Mouse (Mus musculus) stomach, adult 2 months (tissue): ENCODE data around the gene Gm10490. TPM values are rescaled to one million over a fixed set of nuclear protein-coding genes. Genes with fewer than 3 reads are reported as not detected.

Experiments
- polyA plus RNA-seq: library from polyadenylated mRNA; depleted of rRNA; stranded (reverse); fragments of >200 nt; gene quantifications from 2 replicates; pipeline ENCODE4 v1.2.3, GENCODE M21; 2012; rRNA removed

Gm10490 gene
- not detected in 2 replicates for polyA plus RNA-seq

GRCm38 (mm10) chrX:7909242-7909641 lies at the start of gene Gm10490:
Gene Gm10490 (plus strand): TSS chrX:7909542.

GRCm38 (mm10) chrX:7878007-7878419 lies 31.3 kb upstream of the Gm10490 start, which contains the start of gene Pim2:
Gene Pim2 (plus strand): TSS chrX:7878262.

GRCm38 (mm10) chrX:7883841-7884567 lies 25.3 kb upstream of the Gm10490 start, which contains the start of gene Slc35a2:
Gene Slc35a2 (plus strand): TSS chrX:7884028.

GRCm38 (mm10) chrX:7898880-7899874 lies 10.2 kb upstream of the Gm10490 start, which contains the start of the genes Pqbp1 and Timm17b:
Gene Pqbp1 (minus strand): TSS chrX:7899269.
Gene Timm17b (plus strand): TSS chrX:7899357.

GRCm38 (mm10) chrX:7907735-7908134 lies 1.6 kb upstream of the Gm10490 start, which contains the start of gene Gm10491:
Gene Gm10491 (minus strand): TSS chrX:7907835.

GRCm38 (mm10) chrX:7919601-7920383 lies 10.4 kb downstream of the Gm10490 start, which contains the start of gene Pcsk1n:
Gene Pcsk1n (plus strand): TSS chrX:7919822.

GRCm38 (mm10) chrX:7928270-7928790 lies 19.0 kb downstream of the Gm10490 start, which contains the start of gene Eras:
Gene Eras (minus strand): TSS chrX:7928607.

GRCm38 (mm10) chrX:7947108-7947899 lies 38.0 kb downstream of the Gm10490 start, which contains the start of gene Hdac6:
Gene Hdac6 (minus strand): TSS chrX:7947889.

Other genes with a start within 250 kb of the Gm10490 start
- gene Plp2, start 238.2 kb upstream of the Gm10490 start, polyA plus RNA-seq: 137 and 146 TPM in 2 replicates
- 6.1 and 6.6 TPM in 2 replicates for gene Magix, start 228.3 kb upstream of the Gm10490 start, polyA plus RNA-seq
- 0.92 and 1.5 TPM in 2 replicates for gene Gpkow, start 212.4 kb upstream of the Gm10490 start, polyA plus RNA-seq
- 18.3 and 20.3 TPM in 2 replicates for gene Wdr45, start 195.2 kb upstream of the Gm10490 start, polyA plus RNA-seq
- gene Gm45208, start 187.3 kb upstream of the Gm10490 start, polyA plus RNA-seq: 0.22 TPM in 1 of 2 replicates, not detected in the other
- 30.1 and 36.8 TPM in 2 replicates for gene Praf2, start 181.1 kb upstream of the Gm10490 start, polyA plus RNA-seq
- 20.8 and 24.6 TPM in 2 replicates for gene Ccdc120, start 158.6 kb upstream of the Gm10490 start, polyA plus RNA-seq
- gene Tfe3, start 147.0 kb upstream of the Gm10490 start, polyA plus RNA-seq: 13.1 and 13.4 TPM in 2 replicates
- gene Gripap1, start 119.8 kb upstream of the Gm10490 start, polyA plus RNA-seq: 6.6 and 7.6 TPM in 2 replicates
- gene Kcnd1, start 87.3 kb upstream of the Gm10490 start, polyA plus RNA-seq: 0.38 and 0.56 TPM in 2 replicates
- gene Otud5, start 68.2 kb upstream of the Gm10490 start, polyA plus RNA-seq: 21.1 and 23.3 TPM in 2 replicates
- gene Pim2, start 31.3 kb upstream of the Gm10490 start, polyA plus RNA-seq: 7.4 and 8.8 TPM in 2 replicates
- gene Slc35a2, start 25.5 kb upstream of the Gm10490 start, polyA plus RNA-seq: 74.9 and 99.5 TPM in 2 replicates
- gene Pqbp1, start 10.3 kb upstream of the Gm10490 start, polyA plus RNA-seq: 27.2 and 28.7 TPM in 2 replicates
- 23.5 and 30.2 TPM in 2 replicates for gene Timm17b, start 10.2 kb upstream of the Gm10490 start, polyA plus RNA-seq
- gene Gm10491, start 1.7 kb upstream of the Gm10490 start, polyA plus RNA-seq: not detected in 2 replicates
- 15.1 and 39.9 TPM in 2 replicates for gene Pcsk1n, start 10.3 kb downstream of the Gm10490 start, polyA plus RNA-seq
- gene Eras, start 19.1 kb downstream of the Gm10490 start, polyA plus RNA-seq: not detected in 2 replicates
- gene Hdac6, start 38.3 kb downstream of the Gm10490 start, polyA plus RNA-seq: 7.3 and 10.8 TPM in 2 replicates
- 0.40 and 0.71 TPM in 2 replicates for gene Gata1, start 68.5 kb downstream of the Gm10490 start, polyA plus RNA-seq
- gene Glod5, start 109.0 kb downstream of the Gm10490 start, polyA plus RNA-seq: 1.6 and 1.7 TPM in 2 replicates
- gene Suv39h1, start 165.2 kb downstream of the Gm10490 start, polyA plus RNA-seq: 2.3 and 2.6 TPM in 2 replicates
- gene Was, start 181.0 kb downstream of the Gm10490 start, polyA plus RNA-seq: 1.1 and 1.2 TPM in 2 replicates
- gene Wdr13, start 223.3 kb downstream of the Gm10490 start, polyA plus RNA-seq: 65.3 and 68.4 TPM in 2 replicates
- 14.2 and 17.6 TPM in 2 replicates for gene Rbm3, start 236.3 kb downstream of the Gm10490 start, polyA plus RNA-seq